Mouse (Mus musculus) kidney, postnatal 36 days (tissue): ENCODE data around the gene Dus2.

ENCODE experiments used
- DNase-seq, 2 experiments: peaks; one replicate each; pipeline ENCODE4 v3.0.0; 2021 to 2022; ENCODE audit warnings: mixed read lengths in 2 of 2

Dus2 gene

DNA sequence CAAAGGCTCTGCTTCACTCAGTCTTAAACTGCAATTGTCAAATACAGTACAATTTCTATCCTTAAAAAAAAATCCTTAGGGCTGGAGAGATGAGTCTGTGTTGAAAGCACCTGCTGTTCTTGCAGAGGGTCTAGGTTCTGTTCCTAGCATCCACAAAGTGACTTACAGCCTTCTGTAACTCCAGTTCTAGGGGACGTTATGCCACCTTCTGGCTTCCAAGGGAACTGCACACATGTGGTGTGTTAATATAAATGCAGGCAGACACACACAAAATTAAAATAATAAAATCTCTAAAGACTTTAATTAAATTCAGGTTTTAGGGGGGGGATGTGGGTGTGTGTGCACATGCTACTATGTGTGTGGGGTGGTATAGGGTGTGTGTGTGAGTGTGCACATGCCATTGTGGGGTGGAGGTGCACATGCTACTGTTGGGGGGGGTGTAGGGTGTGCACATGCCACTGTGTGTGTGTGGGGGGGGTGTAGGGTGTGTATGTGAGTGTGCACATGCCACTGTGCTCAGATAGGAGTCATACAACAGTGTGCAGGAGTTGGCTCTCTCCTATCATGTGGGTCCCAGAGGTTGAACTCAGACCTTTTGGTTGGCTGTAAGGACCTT lies 86.4 kb downstream of the Dus2 start:
- no peak for DNase-seq

DNA sequence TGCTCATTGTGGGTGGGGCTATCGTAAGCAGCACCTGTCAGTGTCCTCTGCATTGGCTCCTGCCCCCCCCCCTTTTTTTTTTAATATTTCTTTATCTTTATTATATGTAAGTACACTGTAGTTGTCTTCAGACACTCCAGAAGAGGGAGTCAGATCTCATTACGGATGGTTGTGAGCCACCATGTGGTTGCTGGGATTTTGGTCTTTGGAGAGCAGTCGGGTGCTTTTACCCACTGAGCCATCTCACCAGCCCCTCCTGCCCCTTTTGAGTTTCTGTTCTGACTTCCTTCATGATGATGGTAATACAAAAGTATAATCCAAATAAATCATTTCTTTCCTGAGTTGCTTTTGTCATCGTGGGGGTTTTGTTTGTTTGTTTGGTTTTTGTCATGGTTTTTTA lies 111.2 kb downstream of the Dus2 start:
- DNase-seq, result no peak
